Mouse (Mus musculus) fat pad, adult 2 months (tissue): ENCODE measurements around the gene Gm10722.
"Not testable (repeated sequence)": the region's sequence is repeated elsewhere in the genome, so short reads cannot be mapped to it uniquely, and the experiment has no call there.

Experiments used
- DNase-seq: peaks from one replicate; pipeline ENCODE4 v3.0.0-alpha.2; 2011; ENCODE audit warnings: low read depth, low spot score; ENCODE audit errors: extremely low read depth

Gene Gm10722

DNA sequence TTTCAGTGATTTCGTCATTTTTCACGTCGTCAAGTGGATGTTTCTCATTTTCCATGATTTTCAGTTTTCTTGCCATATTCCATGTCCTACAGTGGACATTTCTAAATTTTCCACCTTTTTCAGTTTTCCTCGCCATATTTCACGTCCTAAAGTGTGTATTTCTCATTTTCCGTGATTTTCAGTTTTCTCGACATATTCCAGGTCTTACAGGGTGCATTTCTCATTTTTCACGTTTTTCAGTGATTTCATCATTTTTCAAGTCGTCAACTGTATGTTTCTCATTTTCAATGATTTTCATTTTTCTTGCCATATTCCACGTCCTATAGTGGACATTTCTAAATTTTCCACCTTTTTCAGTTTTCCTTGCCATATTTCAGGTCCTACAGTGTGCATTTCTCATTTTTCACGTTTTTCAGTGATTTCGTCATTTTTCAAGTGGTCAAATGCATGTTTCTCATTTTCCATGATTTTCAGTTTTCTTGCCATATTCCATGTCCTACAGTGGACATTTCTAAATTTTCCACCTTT, at the start of gene Gm10722:
Gene Gm10722 (plus strand): TSS at position 478 of the 528 bp plus-strand sequence.
- peak; percentile 30 for DNase-seq

DNA sequence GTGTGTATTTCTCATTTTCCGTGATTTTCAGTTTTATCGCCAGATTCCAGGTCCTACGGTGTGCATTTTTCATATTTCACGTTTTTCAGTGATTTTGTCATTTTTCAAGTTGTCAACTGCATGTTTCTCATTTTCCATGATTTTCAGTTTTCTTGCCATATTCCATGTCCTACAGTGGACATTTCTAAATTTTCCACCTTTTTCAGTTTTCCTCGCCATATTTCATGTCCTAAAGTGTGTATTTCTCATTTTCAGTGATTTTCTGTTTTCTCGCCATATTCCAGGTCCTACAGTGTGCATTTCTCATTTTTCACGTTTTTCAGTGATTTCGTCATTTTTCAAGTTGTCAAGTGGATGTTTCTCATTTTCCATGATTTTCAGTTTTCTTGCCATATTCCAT, 284 bp downstream of the Gm10722 start:
- not testable (repeated sequence) for DNase-seq

DNA sequence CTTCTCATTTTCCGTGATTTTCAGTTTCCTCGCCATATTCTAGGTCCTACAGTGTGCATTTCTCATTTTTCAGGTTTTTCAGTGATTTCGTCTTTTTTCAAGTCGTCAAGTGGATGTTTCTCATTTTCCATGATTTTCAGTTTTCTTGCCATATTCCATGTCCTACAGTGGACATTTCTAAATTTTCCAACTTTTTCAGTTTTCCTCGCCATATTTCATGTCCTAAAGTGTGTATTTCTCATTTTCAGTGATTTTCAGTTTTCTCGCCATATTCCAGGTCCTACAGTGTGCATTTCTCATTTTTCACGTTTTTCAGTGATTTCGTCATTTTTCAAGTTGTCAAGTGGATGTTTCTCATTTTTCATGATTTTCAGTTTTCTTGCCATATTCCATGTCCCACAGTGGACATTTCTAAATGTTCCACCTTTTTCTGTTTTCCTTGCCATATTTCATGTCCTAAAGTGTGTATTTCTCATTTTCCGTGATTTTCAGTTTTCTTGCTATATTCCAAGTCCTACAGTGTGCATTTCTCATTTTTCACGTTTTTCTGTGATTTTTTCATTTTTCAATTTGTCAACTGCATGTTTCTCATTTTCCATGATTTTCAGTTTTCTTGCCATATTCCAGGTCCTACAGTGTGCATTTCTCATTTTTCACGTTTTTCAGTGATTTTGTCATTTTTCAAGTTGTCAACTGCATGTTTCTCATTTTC, 1.4 kb downstream of the Gm10722 start:
- DNase-seq = not testable (repeated sequence)

DNA sequence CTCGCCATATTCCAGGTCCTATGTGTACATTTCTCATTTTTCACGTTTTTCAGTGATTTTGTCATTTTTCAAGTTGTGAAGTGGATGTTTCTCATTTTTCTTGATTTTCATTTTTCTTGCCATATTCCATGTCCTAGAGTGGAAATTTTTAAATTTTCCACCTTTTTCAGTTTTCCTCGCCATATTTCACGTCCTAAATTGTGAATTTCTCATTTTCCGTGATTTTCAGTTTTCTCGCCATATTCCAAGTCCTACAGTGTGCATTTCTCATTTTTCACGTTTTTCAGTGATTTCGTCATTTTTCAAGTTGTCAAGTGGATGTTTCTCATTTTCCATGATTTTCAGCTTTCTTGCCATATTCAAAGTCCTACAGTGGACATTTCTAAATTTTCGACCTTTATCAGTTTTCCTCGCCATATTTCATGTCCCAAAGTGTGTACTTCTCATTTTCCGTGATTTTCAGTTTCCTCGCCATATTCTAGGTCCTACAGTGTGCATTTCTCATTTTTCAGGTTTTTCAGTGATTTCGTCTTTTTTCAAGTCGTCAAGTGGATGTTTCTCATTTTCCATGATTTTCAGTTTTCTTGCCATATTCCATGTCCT, 2.2 kb downstream of the Gm10722 start, which contains the start of gene Gm11168:
Gene Gm11168 (plus strand): TSS at position 553 of the 603 bp plus-strand sequence.
- not testable (repeated sequence) for DNase-seq

DNA sequence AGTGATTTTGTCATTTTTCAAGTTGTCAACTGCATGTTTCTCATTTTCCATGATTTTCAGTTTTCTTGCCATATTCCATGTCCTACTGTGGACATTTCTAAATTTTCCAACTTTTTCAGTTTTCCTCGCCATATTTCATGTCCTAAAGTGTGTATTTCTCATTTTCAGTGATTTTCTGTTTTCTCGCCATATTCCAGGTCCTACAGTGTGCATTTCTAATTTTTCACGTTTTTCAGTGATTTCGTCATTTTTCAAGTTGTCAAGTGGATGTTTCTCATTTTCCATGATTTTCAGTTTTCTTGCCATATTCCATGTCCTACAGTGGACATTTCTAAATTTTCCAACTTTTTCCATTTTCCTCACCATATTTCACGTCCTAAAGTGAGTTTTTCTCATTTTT, 5.5 kb downstream of the Gm10722 start:
- DNase-seq = not testable (repeated sequence)

DNA sequence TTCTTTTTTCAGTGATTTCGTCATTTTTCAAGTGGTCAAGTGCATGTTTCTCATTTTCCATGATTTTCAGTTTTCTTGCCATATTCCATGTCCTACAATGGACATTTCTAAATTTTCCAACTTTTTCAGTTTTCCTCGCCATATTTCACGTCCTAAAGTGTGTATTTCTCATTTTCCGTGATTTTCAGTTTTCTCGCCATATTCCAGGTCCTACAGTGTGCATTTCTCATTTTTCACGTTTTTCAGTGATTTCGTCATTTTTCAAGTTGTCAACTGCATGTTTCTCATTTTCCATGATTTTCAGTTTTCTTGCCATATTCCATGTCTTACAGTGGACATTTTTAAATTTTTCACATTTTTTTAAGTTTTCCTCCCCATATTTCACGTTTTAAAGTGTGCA, 5.9 kb downstream of the Gm10722 start:
- DNase-seq = not testable (repeated sequence)

DNA sequence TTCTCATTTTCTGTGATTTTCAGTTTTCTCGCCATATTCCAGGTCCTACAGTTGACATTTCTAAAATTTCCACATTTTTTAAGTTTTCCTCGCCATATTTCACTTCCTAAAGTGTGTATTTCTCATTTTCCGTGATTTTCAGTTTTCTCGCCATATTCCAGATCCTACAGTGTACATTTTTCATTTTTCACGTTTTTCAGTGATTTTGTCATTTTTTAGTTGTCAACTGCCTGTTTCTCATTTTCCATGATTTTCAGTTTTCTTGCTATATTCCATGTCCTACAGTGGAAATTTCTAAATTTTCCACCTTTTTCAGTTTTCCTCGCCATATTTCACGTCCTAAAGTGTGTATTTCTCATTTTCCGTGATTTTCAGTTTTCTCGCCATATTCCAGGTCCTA, 6.5 kb downstream of the Gm10722 start:
- not testable (repeated sequence) for DNase-seq

DNA sequence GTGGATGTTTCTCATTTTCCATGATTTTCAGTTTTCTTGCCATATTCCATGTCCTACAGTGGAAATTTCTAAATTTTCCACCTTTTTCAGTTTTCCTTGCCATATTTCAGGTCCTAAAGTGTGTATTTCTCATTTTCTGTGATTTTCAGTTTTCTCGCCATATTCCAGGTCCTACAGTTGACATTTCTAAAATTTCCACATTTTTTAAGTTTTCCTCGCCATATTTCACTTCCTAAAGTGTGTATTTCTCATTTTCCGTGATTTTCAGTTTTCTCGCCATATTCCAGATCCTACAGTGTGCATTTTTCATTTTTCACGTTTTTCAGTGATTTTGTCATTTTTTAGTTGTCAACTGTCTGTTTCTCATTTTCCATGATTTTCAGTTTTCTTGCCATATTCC, 8.6 kb downstream of the Gm10722 start:
- not testable (repeated sequence) for DNase-seq

DNA sequence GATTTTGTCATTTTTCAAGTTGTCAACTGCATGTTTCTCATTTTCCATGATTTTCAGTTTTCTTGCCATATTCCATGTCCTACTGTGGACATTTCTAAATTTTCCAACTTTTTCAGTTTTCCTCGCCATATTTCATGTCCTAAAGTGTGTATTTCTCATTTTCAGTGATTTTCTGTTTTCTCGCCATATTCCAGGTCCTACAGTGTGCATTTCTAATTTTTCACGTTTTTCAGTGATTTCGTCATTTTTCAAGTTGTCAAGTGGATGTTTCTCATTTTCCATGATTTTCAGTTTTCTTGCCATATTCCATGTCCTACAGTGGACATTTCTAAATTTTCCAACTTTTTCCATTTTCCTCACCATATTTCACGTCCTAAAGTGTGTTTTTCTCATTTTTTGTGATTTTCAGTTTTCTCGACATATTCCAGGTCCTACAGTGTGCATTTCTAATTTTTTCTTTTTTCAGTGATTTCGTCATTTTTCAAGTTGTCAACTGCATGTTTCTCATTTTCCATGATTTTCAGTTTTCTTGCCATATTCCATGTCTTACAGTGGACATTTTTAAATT, 11.4 kb downstream of the Gm10722 start:
- DNase-seq = not testable (repeated sequence)

DNA sequence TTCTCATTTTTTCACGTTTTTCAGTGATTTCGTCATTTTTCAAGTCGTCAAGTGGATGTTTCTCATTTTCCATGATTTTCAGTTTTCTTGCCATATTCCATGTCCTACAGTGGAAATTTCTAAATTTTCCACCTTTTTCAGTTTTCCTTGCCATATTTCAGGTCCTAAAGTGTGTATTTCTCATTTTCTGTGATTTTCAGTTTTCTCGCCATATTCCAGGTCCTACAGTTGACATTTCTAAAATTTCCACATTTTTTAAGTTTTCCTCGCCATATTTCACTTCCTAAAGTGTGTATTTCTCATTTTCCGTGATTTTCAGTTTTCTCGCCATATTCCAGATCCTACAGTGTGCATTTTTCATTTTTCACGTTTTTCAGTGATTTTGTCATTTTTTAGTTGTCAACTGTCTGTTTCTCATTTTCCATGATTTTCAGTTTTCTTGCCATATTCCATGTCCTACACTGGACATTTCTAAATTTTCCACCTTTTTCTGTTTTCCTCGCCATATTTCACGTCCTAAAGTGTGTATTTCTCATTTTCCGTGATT, 12.1 kb downstream of the Gm10722 start, which contains the start of gene Gm10721:
Gene Gm10721 (plus strand): TSS at position 408 of the 547 bp plus-strand sequence.
- DNase-seq = not testable (repeated sequence)

DNA sequence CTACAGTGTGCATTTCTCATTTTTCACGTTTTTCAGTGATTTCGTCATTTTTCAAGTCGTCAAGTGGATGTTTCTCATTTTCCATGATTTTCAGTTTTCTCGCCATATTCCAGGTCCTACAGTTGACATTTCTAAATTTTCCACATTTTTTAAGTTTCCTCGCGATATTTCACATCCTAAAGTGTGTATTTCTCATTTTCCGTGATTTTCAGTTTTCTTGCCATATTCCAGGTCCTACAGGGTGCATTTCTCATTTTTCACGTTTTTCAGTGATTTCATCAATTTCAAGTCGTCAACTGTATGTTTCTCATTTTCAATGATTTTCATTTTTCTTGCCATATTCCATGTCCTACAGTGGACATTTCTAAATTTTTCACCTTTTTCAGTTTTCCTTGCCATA, 14.6 kb downstream of the Gm10722 start, which contains the start of gene Gm10720:
Gene Gm10720 (plus strand): TSS at position 301 of the 400 bp plus-strand sequence.
- DNase-seq = not testable (repeated sequence)

DNA sequence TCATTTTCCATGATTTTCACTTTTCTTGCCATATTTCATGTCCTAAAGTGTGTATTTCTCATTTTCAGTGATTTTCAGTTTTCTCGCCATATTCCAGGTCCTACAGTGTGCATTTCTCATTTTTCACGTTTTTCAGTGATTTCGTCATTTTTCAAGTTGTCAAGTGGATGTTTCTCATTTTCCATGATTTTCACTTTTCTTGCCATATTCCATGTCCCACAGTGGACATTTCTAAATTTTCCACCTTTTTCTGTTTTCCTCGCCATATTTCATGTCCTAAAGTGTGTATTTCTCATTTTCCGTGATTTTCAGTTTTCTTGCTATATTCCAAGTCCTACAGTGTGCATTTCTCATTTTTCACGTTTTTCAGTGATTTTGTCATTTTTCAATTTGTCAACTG, 15.2 kb downstream of the Gm10722 start:
- not testable (repeated sequence) for DNase-seq

DNA sequence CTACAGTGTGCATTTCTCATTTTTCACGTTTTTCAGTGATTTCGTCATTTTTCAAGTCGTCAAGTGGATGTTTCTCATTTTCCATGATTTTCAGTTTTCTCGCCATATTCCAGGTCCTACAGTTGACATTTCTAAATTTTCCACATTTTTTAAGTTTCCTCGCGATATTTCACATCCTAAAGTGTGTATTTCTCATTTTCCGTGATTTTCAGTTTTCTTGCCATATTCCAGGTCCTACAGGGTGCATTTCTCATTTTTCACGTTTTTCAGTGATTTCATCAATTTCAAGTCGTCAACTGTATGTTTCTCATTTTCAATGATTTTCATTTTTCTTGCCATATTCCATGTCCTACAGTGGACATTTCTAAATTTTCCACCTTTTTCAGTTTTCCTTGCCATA, 16.4 kb downstream of the Gm10722 start, which contains the start of gene Gm10719:
Gene Gm10719 (plus strand): TSS at position 301 of the 400 bp plus-strand sequence.
- not testable (repeated sequence) for DNase-seq

DNA sequence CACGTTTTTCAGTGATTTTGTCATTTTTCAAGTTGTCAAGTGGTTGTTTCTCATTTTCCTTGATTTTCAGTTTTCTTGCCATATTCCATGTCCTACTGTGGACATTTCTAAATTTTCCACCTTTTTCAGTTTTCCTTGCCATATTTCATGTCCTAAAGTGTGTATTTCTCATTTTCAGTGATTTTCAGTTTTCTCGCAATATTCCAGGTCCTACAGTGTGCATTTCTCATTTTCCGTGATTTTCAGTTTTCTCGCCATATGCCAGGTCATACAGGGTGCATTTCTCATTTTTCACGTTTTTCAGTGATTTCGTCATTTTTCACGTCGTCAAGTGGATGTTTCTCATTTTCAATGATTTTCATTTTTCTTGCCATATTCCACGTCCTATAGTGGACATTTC, 18.2 kb downstream of the Gm10722 start:
- DNase-seq = not testable (repeated sequence)

DNA sequence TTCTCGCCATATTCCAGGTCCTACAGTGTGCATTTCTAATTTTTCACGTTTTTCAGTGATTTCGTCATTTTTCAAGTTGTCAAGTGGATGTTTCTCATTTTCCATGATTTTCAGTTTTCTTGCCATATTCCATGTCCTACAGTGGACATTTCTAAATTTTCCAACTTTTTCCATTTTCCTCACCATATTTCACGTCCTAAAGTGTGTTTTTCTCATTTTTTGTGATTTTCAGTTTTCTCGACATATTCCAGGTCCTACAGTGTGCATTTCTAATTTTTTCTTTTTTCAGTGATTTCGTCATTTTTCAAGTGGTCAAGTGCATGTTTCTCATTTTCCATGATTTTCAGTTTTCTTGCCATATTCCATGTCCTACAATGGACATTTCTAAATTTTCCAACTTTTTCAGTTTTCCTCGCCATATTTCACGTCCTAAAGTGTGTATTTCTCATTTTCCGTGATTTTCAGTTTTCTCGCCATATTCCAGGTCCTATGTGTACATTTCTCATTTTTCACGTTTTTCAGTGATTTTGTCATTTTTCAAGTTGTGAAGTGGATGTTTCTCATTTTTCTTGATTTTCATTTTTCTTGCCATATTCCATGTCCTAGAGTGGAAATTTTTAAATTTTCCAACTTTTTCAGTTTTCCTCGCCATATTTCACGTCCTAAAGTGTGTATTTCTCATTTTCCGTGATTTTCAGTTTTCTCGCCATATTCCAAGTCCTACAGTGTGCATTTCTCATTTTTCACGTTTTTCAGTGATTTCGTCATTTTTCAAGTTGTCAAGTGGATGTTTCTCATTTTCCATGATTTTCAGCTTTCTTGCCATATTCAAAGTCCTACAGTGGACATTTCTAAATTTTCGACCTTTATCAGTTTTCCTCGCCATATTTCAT, 19.4 kb downstream of the Gm10722 start:
- not testable (repeated sequence) for DNase-seq

DNA sequence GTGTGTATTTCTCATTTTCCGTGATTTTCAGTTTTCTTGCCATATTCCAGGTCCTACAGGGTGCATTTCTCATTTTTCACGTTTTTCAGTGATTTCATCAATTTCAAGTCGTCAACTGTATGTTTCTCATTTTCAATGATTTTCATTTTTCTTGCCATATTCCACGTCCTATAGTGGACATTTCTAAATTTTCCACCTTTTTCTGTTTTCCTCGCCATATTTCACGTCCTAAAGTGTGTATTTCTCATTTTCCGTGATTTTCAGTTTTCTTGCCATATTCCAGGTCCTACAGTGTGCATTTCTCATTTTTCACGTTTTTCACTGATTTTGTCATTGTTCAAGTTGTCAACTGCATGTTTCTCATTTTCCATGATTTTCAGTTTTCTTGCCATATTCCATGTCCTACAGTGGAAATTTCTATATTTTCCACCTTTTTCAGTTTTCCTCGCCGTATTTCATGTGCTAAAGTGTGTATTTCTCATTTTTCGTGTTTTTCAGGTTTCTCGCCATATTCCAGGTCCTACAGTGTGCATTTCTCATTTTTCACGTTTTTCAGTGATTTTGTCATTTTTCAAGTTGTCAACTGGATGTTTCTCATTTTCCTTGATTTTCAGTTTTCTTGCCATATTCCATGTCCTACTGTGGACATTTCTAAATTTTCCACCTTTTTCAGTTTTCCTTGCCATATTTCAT, 21.7 kb downstream of the Gm10722 start:
- DNase-seq = not testable (repeated sequence)

DNA sequence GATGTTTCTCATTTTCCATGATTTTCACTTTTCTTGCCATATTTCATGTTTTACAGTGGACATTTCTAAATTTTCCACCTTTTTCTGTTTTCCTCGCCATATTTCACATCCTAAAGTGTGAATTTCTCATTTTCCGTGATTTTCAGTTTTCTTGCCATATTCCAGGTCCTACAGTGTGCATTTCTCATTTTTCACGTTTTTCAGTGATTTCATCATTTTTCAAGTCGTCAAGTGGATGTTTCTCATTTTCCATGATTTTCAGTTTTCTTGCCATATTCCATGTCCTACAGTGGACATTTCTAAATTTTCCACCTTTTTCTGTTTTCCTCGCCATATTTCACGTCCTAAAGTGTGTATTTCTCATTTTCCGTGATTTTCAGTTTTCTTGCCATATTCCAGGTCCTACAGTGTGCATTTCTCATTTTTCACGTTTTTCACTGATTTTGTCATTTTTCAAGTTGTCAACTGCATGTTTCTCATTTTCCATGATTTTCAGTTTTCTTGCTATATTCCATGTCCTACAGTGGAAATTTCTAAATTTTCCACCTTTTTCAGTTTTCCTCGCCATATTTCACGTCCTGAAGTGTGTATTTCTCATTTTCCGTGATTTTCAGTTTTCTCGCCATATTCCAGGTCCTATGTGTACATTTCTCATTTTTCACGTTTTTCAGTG, 22.7 kb downstream of the Gm10722 start, which contains the start of gene Gm10718:
Gene Gm10718 (plus strand): TSS at position 236 of the 673 bp plus-strand sequence.
- DNase-seq = not testable (repeated sequence)

DNA sequence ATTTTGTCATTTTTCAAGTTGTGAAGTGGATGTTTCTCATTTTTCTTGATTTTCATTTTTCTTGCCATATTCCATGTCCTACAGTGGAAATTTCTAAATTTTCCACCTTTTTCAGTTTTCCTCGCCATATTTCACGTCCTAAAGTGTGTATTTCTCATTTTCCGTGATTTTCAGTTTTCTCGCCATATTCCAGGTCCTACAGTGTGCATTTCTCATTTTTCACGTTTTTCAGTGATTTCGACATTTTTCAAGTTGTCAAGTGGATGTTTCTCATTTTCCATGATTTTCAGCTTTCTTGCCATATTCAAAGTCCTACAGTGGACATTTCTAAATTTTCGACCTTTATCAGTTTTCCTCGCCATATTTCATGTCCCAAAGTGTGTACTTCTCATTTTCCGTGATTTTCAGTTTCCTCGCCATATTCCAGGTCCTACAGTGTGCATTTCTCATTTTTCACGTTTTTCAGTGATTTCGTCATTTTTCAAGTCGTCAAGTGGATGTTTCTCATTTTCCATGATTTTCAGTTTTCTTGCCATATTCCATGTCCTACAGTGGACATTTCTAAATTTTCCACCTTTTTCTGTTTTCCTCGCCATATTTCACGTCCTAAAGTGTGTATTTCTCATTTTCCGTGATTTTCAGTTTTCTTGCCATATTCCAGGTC, 23.4 kb downstream of the Gm10722 start:
- not testable (repeated sequence) for DNase-seq
